In genomic region chr8:87130691-87131090, GRCm38 (mm10) we compare ENCODE assay signal across 14 mouse cellular contexts.
DNase-seq lines count a peak whose midpoint lies in the region; ATAC-seq lines count a peak whose summit lies in the region.
"Had no signal": no experiment of that assay in that cellular context is flagged by ENCODE, and none has a peak within 500 bp of the region (broad histone marks: within the 10 kb centered on the region; RNA-seq: fewer than 3 reads in every experiment).

No protein-coding gene starts in this region.

- 56% methylated on average over 3 of the region's 3 CpGs for WGBS in hindbrain, embryonic 13.5 days

- peak; percentile 32 for DNase-seq in adrenal gland, adult 2 months
- DNase-seq in adrenal gland, adult 18-20 months (ENCODE audit: low spot score in 2 of 2): no peak
- peak; percentile 2 for DNase-seq in lung, postnatal 36 days
- DNase-seq in lung, postnatal 25 days (ENCODE audit: low spot score): no peak
- peak; percentile 10 to 17 for DNase-seq in heart, postnatal 36 days
- no peak for DNase-seq in ovary, postnatal 36 days (ENCODE audit: low spot score)
- DNase-seq: cerebellum, adult 8-10 months; lung, postnatal 14 days; right cerebral cortex, postnatal 25 days had no signal

- no peak overlapping the region for H3K9ac ChIP-seq in hindbrain, embryonic 13.5 days
- H3K9ac ChIP-seq: hindbrain, embryonic 12.5 days; liver, embryonic 12.5 days; midbrain, embryonic 15.5 days had no signal

- H3K4me1 ChIP-seq in hindbrain, embryonic 13.5 days (replicated peaks): peaks cover 14% of the 10 kb centered on the region; the same call in 1 of the 2 replicates
- H3K4me1 ChIP-seq: liver, embryonic 12.5 days; midbrain, embryonic 15.5 days had no signal

- H3K27me3 ChIP-seq in hindbrain, embryonic 13.5 days: no peaks in the 10 kb centered on the region
- H3K27me3 ChIP-seq: hindbrain, embryonic 12.5 days; liver, embryonic 12.5 days; midbrain, embryonic 15.5 days had no signal

- H3K36me3 ChIP-seq in hindbrain, embryonic 13.5 days: no peaks in the 10 kb centered on the region
- H3K36me3 ChIP-seq: hindbrain, embryonic 12.5 days; liver, embryonic 12.5 days; midbrain, embryonic 15.5 days had no signal

- no peak overlapping the region for H3K27ac ChIP-seq in hindbrain, embryonic 13.5 days
- H3K27ac ChIP-seq: hindbrain, embryonic 12.5 days; liver, embryonic 12.5 days; midbrain, embryonic 15.5 days had no signal

- no peaks in the 10 kb centered on the region for H3K9me3 ChIP-seq in hindbrain, embryonic 13.5 days
- H3K9me3 ChIP-seq: hindbrain, embryonic 12.5 days; liver, embryonic 12.5 days; midbrain, embryonic 15.5 days had no signal

- intact Hi-C loops in heart, postnatal 36 days (cut with DNase I): no loop called here

- H3K4me2 ChIP-seq in hindbrain, embryonic 13.5 days: no peak overlapping the region
- H3K4me2 ChIP-seq: hindbrain, embryonic 12.5 days; liver, embryonic 12.5 days; midbrain, embryonic 15.5 days had no signal

- H3K4me3 ChIP-seq in hindbrain, embryonic 13.5 days: no peak overlapping the region
- H3K4me3 ChIP-seq: hindbrain, embryonic 12.5 days; liver, embryonic 12.5 days; midbrain, embryonic 15.5 days had no signal

- ATAC-seq in megakaryocyte-erythroid progenitor cell, adult 5-6 weeks (replicated peaks; ENCODE audit: low FRiP score, low TSS enrichment, poor library complexity, severe bottlenecking): no peak
- no peak for ATAC-seq in hindbrain, embryonic 13.5 days (ENCODE audit: low FRiP score)
- ATAC-seq: liver, embryonic 12.5 days; midbrain, embryonic 15.5 days had no signal

Comparison
In these comparisons a context has a peak if more than half of its experiments do, and no peak if none do; other contexts are left out.
1. DNase-seq: peak in adrenal gland, adult 2 months (single experiment), lung, postnatal 36 days (single experiment) and heart, postnatal 36 days (2 of 2); none in adrenal gland, adult 18-20 months (0 of 2), lung, postnatal 25 days (single experiment) and ovary, postnatal 36 days (single experiment).